Comparison of ENCODE assay signal across 9 mouse cellular contexts in the genomic region with DNA sequence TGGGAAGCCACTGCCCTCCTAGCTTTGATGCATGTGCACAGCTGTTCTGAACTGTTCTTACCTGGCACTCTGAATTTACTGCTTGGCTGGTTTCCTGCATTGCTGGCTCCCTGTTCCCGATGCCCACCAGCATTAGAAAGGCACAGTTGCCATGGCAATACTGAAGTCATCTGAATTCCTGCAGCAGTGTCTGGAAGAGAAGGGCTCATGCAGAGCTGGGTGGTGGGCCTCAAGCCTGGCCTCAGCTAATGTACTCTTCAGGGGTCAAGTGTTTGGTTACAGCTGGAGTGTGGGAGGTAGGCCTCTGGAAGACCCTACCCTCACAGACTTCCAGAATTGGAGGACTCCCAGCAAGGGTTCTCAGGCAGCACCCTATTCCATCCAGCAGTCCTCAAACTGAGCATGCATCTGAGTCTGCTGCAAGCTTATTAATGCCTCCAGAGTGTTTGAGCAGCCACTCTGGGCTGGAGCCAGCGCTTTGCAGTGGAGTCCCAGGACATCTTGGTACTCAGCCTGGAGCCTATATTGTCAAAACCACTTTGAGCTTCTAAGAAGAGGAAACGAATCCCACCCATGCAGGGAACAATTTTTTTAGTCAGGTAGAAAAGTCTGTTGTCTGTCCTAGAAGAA. TPM values are rescaled to one million over a fixed set of nuclear protein-coding genes. Genes with fewer than 3 reads are reported as not detected.
DNase-seq lines count a peak whose midpoint lies in the region; ATAC-seq and TF ChIP-seq lines count a peak whose summit lies in the region.
"Had no signal": no experiment of that assay in that cellular context is flagged by ENCODE, and none has a peak within 500 bp of the region (broad histone marks: within the 10 kb centered on the region; RNA-seq: fewer than 3 reads in every experiment).

No protein-coding gene starts in this region.

- H3K4me3 ChIP-seq in heart, embryonic 12.5 days = no peak overlapping the region
- H3K4me3 ChIP-seq in lung, embryonic 16.5 days (ENCODE audit: low read length) = no peak overlapping the region
- no peak overlapping the region for H3K4me3 ChIP-seq in lung, postnatal 0 days (ENCODE audit: low read depth, low read length)
- H3K4me3 ChIP-seq in limb, embryonic 15.5 days = no peak overlapping the region
- no peak overlapping the region for H3K4me3 ChIP-seq in stomach, embryonic 15.5 days (replicated peaks)

- no peaks in the 10 kb centered on the region for H3K27me3 ChIP-seq in heart, embryonic 12.5 days (replicated peaks)
- H3K27me3 ChIP-seq in lung, embryonic 16.5 days (ENCODE audit: control insufficient read depth, insufficient read depth, low read depth, low read length) = no peaks in the 10 kb centered on the region
- no peaks in the 10 kb centered on the region for H3K27me3 ChIP-seq in lung, postnatal 0 days (replicated peaks; ENCODE audit: insufficient read depth, low read length)
- H3K27me3 ChIP-seq in limb, embryonic 15.5 days = no peaks in the 10 kb centered on the region
- H3K27me3 ChIP-seq in stomach, embryonic 15.5 days (replicated peaks) = no peaks in the 10 kb centered on the region

- no peak for TF ChIP-seq EP300 in lung, postnatal 0 days (IDR thresholded peaks at IDR 0.05)

- 63% methylated on average over 3 of the region's 3 CpGs for WGBS in heart, embryonic 12.5 days
- 24% methylated on average over 3 of the region's 3 CpGs for WGBS in lung, embryonic 16.5 days
- 24% methylated on average over 3 of the region's 3 CpGs for WGBS in lung, postnatal 0 days
- WGBS in limb, embryonic 15.5 days = 54% methylated on average over 3 of the region's 3 CpGs
- 41% methylated on average over 3 of the region's 3 CpGs for WGBS in stomach, embryonic 15.5 days

- H3K4me1 ChIP-seq in heart, embryonic 12.5 days (replicated peaks) = peaks cover 79% of the 10 kb centered on the region
- peaks cover 78% of the 10 kb centered on the region for H3K4me1 ChIP-seq in lung, embryonic 16.5 days (replicated peaks; ENCODE audit: control insufficient read depth, insufficient read depth, low read length)
- H3K4me1 ChIP-seq in lung, postnatal 0 days (ENCODE audit: insufficient read depth, low read depth, low read length) = peaks cover 12% of the 10 kb centered on the region; the same call in 1 of the 2 replicates
- H3K4me1 ChIP-seq in limb, embryonic 15.5 days = peaks cover 64% of the 10 kb centered on the region
- H3K4me1 ChIP-seq in stomach, embryonic 15.5 days = peaks cover 79% of the 10 kb centered on the region

- DNase-seq in heart, adult 11 months = peak; percentile 78
- no peak for DNase-seq in lung, postnatal 0 days (ENCODE audit: low spot score)
- no peak for DNase-seq in gastrocnemius, adult 8-10 months (ENCODE audit: low spot score in 2 of 2)
- no peak for DNase-seq in adrenal gland, adult 2 months
- DNase-seq: heart, postnatal 36 days had no signal

- no peak overlapping the region for H3K4me2 ChIP-seq in heart, embryonic 12.5 days
- H3K4me2 ChIP-seq in lung, embryonic 16.5 days (ENCODE audit: low read depth, low read length) = no peak overlapping the region
- no peak overlapping the region for H3K4me2 ChIP-seq in lung, postnatal 0 days (replicated peaks; ENCODE audit: low read depth, low read length)
- no peak overlapping the region for H3K4me2 ChIP-seq in limb, embryonic 15.5 days
- no peak overlapping the region for H3K4me2 ChIP-seq in stomach, embryonic 15.5 days

- H3K36me3 ChIP-seq in heart, embryonic 12.5 days = no peaks in the 10 kb centered on the region
- H3K36me3 ChIP-seq in lung, embryonic 16.5 days (ENCODE audit: control insufficient read depth, insufficient read depth, low read length) = no peaks in the 10 kb centered on the region
- H3K36me3 ChIP-seq in lung, postnatal 0 days (ENCODE audit: insufficient read depth, low read length) = no peaks in the 10 kb centered on the region
- no peaks in the 10 kb centered on the region for H3K36me3 ChIP-seq in limb, embryonic 15.5 days
- H3K36me3 ChIP-seq in stomach, embryonic 15.5 days = no peaks in the 10 kb centered on the region

- no peak for TF ChIP-seq CTCF in lung, postnatal 0 days (IDR thresholded peaks at IDR 0.05)

- no peak overlapping the region for H3K27ac ChIP-seq in heart, embryonic 12.5 days (ENCODE audit: poor library complexity, severe bottlenecking)
- H3K27ac ChIP-seq in lung, embryonic 16.5 days (ENCODE audit: low read length) = peak overlapping the region; percentile 28
- no peak overlapping the region for H3K27ac ChIP-seq in lung, postnatal 0 days (ENCODE audit: low read length)
- peak overlapping the region; percentile 18; the same call in 1 of the 2 replicates for H3K27ac ChIP-seq in limb, embryonic 15.5 days
- peak overlapping the region; percentile 89; the same call in 1 of the 2 replicates for H3K27ac ChIP-seq in stomach, embryonic 15.5 days

- H3K9me3 ChIP-seq in heart, embryonic 12.5 days (replicated peaks) = no peaks in the 10 kb centered on the region
- H3K9me3 ChIP-seq in lung, embryonic 16.5 days (ENCODE audit: control insufficient read depth, low read length) = no peaks in the 10 kb centered on the region
- H3K9me3 ChIP-seq in lung, postnatal 0 days (ENCODE audit: low read length) = no peaks in the 10 kb centered on the region
- no peaks in the 10 kb centered on the region for H3K9me3 ChIP-seq in limb, embryonic 15.5 days
- no peaks in the 10 kb centered on the region for H3K9me3 ChIP-seq in stomach, embryonic 15.5 days

- ATAC-seq in heart, embryonic 12.5 days (ENCODE audit: insufficient number of reproducible peaks, low FRiP score) = no peak
- no peak for ATAC-seq in lung, embryonic 16.5 days (ENCODE audit: low read depth)
- no peak for ATAC-seq in lung, postnatal 0 days
- ATAC-seq in limb, embryonic 15.5 days (ENCODE audit: insufficient number of reproducible peaks, low FRiP score, low TSS enrichment, low read depth) = no peak
- ATAC-seq in stomach, embryonic 15.5 days (ENCODE audit: insufficient read depth, low FRiP score, low read depth) = no peak

- no peak overlapping the region for H3K9ac ChIP-seq in heart, embryonic 12.5 days
- H3K9ac ChIP-seq in lung, embryonic 16.5 days (ENCODE audit: low read length) = no peak overlapping the region
- H3K9ac ChIP-seq in lung, postnatal 0 days (replicated peaks; ENCODE audit: low read depth) = no peak overlapping the region
- no peak overlapping the region for H3K9ac ChIP-seq in limb, embryonic 15.5 days
- H3K9ac ChIP-seq in stomach, embryonic 15.5 days = no peak overlapping the region

RNA-seq across cellular contexts. Expression of a gene that starts 22.5 kb away (rescaled TPM):
- polyA plus RNA-seq in heart, embryonic 12.5 days (2016; fragmentation: Nextera tagmentation; extraction: Ambion mirVana) = 139 and 142 TPM in 2 replicates
- polyA plus RNA-seq in lung, embryonic 16.5 days (2015; fragmentation: Nextera tagmentation; extraction: Ambion mirVana) = 64.2 and 77.3 TPM in 2 replicates
- polyA plus RNA-seq in lung, postnatal 0 days (2015; fragmentation: Nextera tagmentation; extraction: Ambion mirVana) = 60.3 and 74.8 TPM in 2 replicates
- 133 and 142 TPM in 2 replicates for polyA plus RNA-seq in limb, embryonic 15.5 days (2015; fragmentation: Nextera tagmentation; extraction: Ambion mirVana)
- polyA plus RNA-seq in stomach, embryonic 15.5 days (2015; fragmentation: Nextera tagmentation; extraction: Ambion mirVana) = 126 and 133 TPM in 2 replicates
- 10 to 100 TPM; 43.3 to 60.4 (median 52.8) TPM for total RNA-seq in gastrocnemius, adult 8-10 months (2022)
- total RNA-seq in adrenal gland, adult 2 months (2021) = 10 to 100 TPM; 36.7 to 42.4 TPM
- polyA plus RNA-seq in adrenal gland, adult 2 months (2012; rRNA removed) = 9.7 and 10.2 TPM in 2 replicates

Comparison
In these comparisons a context has a peak if more than half of its experiments do, and no peak if none do; other contexts are left out.
1. H3K27ac ChIP-seq: peak in lung, embryonic 16.5 days (single experiment), limb, embryonic 15.5 days (single experiment) and stomach, embryonic 15.5 days (single experiment); none in heart, embryonic 12.5 days (single experiment) and lung, postnatal 0 days (single experiment).